Mouse (Mus musculus) adrenal gland, postnatal 10 days (tissue): ENCODE measurements around the gene Dmbt1. TPM values are rescaled to one million over a fixed set of nuclear protein-coding genes. Genes with fewer than 3 reads are reported as not detected.
"Not testable (repeated sequence)": the region's sequence is repeated elsewhere in the genome, so short reads cannot be mapped to it uniquely, and the experiment has no call there.

ENCODE experiments used
- DNase-seq: peaks from one replicate; pipeline ENCODE4 v3.0.0; 2021; ENCODE audit warnings: mixed read lengths
- long read RNA-seq, 2 experiments: library from polyadenylated mRNA; stranded (forward); transcript quantifications; one replicate each; pipeline ENCODE4 v2.0.0; 2021
- total RNA-seq, 2 experiments: library from RNA; stranded (reverse); gene quantifications; 2 replicates each; pipeline ENCODE4 v1.2.3; 2021

The Dmbt1 gene
- total RNA-seq, result under 1 TPM; 0.06 to 0.15 TPM
- long read RNA-seq, experiment 1, result 0 reads
- long read RNA-seq, experiment 2, result 0 reads

GRCm38 (mm10) chr7:131031755-131032154 is at the start of gene Dmbt1:
TSS of gene Dmbt1 (plus strand) at chr7:131032053.
- no peak for DNase-seq

DNA sequence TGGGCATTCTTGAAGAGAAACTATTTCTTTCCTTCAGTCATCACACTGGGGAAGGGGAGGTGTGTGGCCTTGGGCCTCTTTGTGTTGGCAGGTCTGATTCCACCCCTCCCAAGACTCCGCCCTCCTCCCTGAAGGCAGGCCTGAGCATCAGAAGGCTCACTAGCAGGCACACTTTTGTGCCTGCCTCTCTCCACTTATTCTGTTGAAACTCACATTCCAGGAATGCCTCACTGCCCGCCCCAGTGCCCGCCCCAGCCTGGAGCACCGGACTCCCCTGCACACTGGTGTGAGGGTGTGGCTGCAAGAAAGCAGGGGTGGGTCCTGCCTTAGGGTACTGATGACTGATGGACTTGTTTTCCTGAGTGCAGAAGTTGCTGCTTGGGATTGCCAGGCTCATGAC is 49.5 kb upstream of the Dmbt1 start:
- DNase-seq, result no peak

- no peak for DNase-seq
Measured at GRCm38 (mm10) chr7:130982881-130983280, 49.0 kb upstream of the Dmbt1 start.

- DNase-seq, result no peak
Measured at GRCm38 (mm10) chr7:130984294-130984693, 47.6 kb upstream of the Dmbt1 start.

- no peak for DNase-seq
Measured at GRCm38 (mm10) chr7:130985193-130985592, 46.7 kb upstream of the Dmbt1 start.

DNA sequence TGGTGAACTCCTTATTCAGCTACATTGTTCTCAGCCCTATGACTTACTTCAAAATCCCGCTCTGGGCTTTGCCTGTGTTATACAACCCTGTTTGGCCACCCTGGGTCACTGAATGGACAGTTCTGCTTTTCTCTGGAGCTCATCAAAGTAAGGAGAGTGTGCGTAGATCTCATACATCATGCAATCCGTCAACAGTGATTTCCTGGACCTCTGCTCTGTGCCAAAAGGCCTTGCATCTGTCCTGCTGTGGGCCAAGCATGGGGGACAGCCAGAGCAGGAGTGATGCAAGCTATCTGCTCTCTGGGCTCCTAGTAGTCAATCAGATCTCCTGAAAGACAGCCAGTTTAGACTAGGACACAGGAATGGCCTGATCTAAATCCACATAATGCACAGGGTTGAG is 46.1 kb upstream of the Dmbt1 start:
- DNase-seq, result peak; percentile 56

DNA sequence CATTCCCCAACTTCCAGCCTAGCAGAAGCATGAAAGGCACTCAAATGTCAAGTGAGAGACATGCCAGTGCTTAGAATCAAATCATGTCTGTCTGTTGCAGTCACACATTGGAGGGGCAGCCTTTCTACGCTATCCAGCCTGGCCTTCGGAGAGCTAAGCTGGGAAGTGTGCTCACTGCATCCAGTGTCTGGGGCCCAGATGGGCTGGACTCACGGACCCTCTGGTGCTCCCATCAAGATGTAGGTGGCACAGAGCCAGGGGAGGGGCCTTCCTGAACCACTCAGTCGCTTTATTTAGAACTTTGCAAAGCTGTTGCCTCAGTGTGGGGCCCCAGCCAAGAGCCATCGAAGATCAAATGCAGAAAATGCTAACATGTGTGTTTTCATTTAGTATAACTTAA is 43.7 kb upstream of the Dmbt1 start:
- no peak for DNase-seq

DNA sequence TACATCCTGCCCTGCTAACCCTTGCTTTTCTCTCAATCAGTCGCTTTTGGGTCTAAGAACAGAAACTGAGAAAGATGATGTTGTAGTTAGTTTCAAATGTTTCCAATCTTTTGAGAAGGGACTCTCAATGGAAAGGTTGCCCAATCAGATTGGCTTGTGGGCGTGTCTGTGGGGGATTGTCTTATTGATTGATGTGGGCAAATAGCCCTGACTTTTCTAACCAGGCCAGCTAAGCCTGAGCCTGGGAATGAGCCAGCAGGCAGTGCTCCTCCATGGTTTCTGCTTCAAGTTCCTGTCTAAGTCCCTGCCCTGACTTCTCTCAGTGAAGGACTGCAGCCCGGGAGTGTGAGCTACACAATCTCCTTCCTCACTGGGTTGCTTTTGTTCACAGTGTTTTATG is 42.5 kb upstream of the Dmbt1 start:
- peak; percentile 38 for DNase-seq

GRCm38 (mm10) chr7:130991174-130991789 is 40.6 kb upstream of the Dmbt1 start:
- no peak for DNase-seq

DNA sequence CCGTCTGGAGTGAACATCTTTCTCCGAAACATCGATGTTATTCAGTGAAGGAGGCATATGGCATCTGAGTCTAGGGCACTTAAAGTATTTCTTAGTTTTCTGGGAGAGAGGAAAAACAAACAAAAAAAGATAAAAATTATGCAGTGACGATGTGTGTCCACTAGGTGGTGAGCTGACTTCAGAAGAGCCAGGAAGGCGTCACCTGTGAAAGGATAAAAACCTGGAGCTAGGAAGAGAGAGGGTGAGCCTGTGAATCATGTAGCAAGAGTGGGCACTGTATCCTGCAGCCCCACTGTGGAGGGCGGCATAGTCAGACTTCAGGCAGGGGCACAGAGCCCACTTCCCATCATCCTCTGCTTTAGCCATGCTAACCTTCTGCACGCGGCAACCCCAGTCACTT is 37.9 kb upstream of the Dmbt1 start:
- no peak for DNase-seq

GRCm38 (mm10) chr7:131001976-131002726 is 29.7 kb upstream of the Dmbt1 start:
- no peak for DNase-seq

DNA sequence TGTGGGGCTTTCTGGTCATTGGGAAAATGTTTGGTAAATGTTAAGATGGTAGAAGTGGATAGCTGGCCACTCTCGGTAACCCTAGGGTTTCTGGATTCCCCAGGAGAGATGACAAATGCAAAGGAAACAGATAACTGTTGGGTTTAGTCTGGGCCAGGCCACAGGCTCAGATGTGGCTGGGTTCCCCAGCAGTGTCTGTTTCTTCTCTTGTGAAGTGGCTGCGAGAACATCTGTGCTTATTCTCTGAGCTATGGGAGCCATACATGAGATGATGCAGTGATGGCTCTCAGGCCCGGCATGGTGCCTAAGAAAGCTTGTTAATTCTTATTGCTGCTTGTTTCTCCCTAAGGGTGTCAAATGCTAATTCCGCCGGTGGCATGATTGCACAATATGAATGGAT is 27.8 kb upstream of the Dmbt1 start:
- no peak for DNase-seq

- no peak for DNase-seq
Measured at GRCm38 (mm10) chr7:131007221-131007620, 24.6 kb upstream of the Dmbt1 start.

- DNase-seq, result no peak
Measured at GRCm38 (mm10) chr7:131009178-131009577, 22.7 kb upstream of the Dmbt1 start.

GRCm38 (mm10) chr7:131011901-131012300 is 20.0 kb upstream of the Dmbt1 start:
- DNase-seq, result peak; percentile 24

DNA sequence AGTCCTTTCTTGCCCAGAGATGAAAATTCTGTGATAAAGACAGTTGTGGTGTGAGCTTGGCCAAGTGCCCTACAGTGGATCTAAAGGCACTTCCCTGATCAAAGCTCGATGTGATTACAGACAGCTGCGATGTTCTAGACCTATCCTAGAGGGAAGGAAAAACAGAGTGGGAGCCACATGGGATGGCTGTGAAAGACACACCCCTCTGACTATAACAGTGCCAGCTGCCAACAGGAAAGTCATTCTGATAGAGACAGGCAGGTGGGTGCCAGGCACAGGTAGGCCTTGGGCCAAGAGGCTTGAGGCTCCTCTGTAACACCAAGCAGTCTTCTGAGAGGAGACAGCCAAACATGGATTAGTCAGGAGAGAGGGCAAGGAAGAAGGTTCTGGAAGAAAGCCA is 12.7 kb upstream of the Dmbt1 start:
- no peak for DNase-seq

DNA sequence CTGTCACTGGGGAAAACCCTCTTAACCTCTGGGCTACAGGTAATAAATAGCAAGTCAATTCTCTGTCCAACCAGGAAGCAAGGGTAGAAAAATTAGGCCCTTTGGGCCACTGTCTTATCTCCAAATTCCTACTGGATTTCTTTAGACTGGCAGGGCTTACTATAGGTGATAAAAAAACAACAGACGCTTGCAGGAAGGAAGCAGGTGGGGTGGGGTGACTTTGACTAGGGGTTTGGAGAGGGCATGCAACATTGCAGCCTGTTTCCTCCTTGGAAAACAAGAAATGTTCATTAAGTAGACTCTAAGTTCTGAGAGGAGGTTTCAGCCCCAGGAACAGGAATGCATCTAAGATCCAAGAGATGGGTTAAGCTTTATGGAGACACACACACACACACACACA is 7.0 kb upstream of the Dmbt1 start:
- no peak for DNase-seq

- DNase-seq, result no peak
Measured at GRCm38 (mm10) chr7:131027557-131027956, 4.3 kb upstream of the Dmbt1 start.

- no peak for DNase-seq
Measured at GRCm38 (mm10) chr7:131036396-131036795, 4.5 kb downstream of the Dmbt1 start.

GRCm38 (mm10) chr7:131037083-131037482 is 5.2 kb downstream of the Dmbt1 start:
- DNase-seq, result no peak

- not testable (repeated sequence) for DNase-seq
Measured at GRCm38 (mm10) chr7:131040760-131041159, 8.9 kb downstream of the Dmbt1 start.

GRCm38 (mm10) chr7:131042657-131043056 is 10.8 kb downstream of the Dmbt1 start:
- DNase-seq, result no peak

DNA sequence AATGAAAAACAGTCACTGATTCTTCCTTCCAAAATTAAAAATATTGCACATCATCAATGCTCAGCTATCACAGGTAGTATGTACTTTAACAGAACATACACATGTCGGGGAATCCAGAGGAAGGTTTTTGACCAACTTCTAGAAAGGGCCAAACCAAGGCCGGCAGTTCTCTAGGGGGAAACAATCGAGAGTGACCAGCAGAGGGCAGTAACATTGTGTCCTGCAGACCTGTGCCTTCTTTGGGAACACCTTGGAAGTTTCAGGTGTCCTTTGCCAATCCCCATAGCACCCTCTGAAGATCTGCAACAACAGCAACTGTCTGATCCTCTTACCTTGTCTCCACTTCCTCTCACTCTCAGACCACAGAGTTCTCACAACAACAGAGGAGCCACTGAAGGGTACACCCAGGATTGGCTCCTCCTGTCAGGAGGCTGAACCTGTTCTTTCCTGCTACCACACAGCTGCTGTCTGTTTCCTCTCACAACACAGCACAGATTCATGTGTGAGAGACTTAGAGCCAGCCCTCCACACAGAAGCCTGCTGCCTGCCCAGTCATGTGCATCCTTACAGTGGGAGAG is 13.5 kb downstream of the Dmbt1 start:
- DNase-seq, result peak; percentile 37

DNA sequence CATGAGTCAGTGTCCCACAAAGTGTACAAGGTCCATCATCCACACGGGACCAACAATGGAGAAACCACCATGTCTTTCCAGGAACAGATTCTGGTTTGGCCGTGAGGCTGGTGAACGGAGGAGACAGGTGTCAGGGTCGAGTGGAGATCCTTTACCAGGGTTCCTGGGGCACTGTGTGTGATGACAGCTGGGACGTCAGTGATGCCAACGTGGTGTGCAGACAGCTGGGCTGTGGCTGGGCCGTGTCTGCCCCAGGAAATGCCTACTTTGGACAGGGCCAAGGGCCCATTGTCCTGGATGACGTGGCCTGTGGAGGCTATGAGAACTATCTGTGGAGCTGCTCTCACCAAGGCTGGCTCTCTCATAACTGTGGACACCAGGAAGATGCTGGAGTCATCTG is 18.0 kb downstream of the Dmbt1 start:
- DNase-seq, result not testable (repeated sequence)
